Mouse (Mus musculus) brown adipose tissue, adult 24 weeks (tissue): ENCODE measurements around the gene Hist1h1a. TPM values are rescaled to one million over a fixed set of nuclear protein-coding genes. Genes with fewer than 3 reads are reported as not detected.
"Not testable (repeated sequence)": the region's sequence is repeated elsewhere in the genome, so short reads cannot be mapped to it uniquely, and the experiment has no call there.

Experiments used
- H3K27ac ChIP-seq: fragments of 200-500 bp; replicated peaks from 2 replicates; pipeline ENCODE4 v1.5.1; 2012; ENCODE audit warnings: low read depth, mild to moderate bottlenecking, low read length
- H3K4me1 ChIP-seq: fragments of 200-500 bp; 2 replicates; pipeline ENCODE4 v1.6.1; 2012; ENCODE audit warnings: low read length, mixed read lengths; ENCODE audit not compliant: control insufficient read depth, insufficient read depth, insufficient read length
- H3K4me3 ChIP-seq: fragments of 200-500 bp; 2 replicates; pipeline ENCODE4 v1.5.1; 2012; ENCODE audit warnings: low read depth, mild to moderate bottlenecking, low read length, moderate library complexity; ENCODE audit not compliant: insufficient read depth
- polyA plus RNA-seq: library from polyadenylated mRNA; stranded (reverse); fragments of >200 nt; gene quantifications from 2 replicates; pipeline ENCODE4 v1.2.4, GENCODE M21; 2012; ENCODE audit not compliant: missing spikeins, insufficient read depth, insufficient read length

The Hist1h1a gene
- polyA plus RNA-seq, 1 experiment = not detected

DNA sequence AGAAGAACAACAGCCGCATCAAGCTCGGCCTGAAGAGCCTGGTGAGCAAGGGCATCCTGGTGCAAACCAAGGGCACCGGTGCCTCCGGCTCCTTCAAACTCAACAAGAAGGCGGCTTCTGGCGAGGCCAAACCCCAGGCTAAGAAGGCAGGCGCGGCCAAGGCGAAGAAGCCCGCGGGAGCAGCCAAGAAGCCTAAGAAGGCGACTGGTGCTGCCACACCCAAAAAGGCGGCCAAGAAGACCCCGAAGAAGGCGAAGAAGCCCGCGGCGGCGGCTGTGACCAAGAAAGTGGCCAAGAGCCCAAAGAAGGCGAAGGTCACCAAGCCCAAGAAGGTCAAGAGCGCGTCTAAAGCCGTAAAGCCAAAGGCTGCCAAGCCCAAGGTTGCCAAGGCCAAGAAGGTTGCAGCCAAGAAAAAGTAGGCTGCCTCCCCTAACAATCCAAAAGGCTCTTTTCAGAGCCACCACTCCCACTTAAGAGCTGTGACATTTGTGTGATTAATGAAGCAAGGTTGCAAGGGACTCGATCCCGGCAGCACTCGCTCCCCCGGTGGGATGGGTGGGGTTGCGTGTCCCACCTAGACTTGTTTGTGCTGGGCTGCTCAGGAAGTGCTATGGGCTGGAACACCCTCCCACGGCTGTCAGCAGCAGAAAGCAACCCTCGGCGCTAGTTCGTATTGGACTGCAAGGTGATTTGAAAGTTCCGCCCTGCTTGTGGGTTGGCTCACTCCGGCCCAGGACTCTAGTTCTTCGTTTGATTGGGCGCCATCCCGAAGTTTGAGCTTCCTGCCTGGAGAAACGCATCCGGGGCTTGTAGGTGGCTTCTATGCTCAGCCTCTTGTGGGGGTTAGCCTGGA, 24.2 kb upstream of the Hist1h1a start:
- no peaks in the 10 kb centered on the region for H3K4me1 ChIP-seq
- H3K4me3 ChIP-seq = peak overlapping the region; percentile 81
- H3K27ac ChIP-seq = peak overlapping the region; percentile 97

DNA sequence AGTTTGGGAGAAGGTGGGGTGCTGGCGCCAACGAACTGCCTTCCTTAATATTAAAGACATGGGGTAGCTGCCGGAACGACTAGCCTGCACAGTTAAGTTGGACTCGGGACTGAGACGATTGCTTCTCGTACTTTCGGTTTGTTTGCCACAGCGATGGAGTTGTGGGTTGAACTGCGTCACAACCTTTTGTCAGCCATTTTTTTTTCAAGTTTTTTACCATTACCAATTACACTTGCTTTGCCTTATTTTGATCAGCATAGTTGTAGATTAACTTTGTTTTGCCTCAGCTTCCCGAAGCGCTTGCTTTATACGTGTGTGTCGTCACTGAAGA, 23.6 kb upstream of the Hist1h1a start:
- H3K4me1 ChIP-seq = no peaks in the 10 kb centered on the region

DNA sequence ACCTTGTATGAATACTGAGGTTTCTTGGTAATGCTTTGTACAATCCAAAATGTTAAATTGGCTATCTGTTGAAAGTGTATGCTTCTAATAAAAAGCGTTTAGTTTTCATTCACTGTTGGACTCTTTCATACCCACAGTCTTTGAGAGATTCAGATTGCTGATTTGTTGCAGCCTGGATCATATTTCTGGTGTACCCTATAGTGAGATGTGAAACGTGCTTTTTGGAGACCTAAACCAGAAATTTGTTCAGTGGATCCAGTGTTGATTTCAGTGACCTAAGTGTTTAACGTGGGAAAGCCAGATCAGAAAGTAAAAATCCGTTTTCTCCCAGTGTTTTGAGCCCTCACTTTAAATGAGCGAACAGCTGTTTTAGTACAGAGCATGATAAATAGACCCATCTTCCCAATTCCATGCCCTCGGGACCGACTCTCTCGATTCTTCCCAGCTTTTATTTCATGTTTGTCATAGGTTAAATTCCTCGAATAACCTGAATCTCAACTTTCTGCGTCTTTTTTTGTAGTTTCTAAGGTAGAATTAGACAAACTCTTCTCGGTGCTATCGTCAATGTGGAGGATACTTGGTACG, 23.1 kb upstream of the Hist1h1a start:
- Histone ChIP-seq H3K4me1 (no peaks in the 10 kb centered on the region), H3K4me3 (peak overlapping the region; percentile 81), H3K27ac (peak overlapping the region; percentile 97)

More for the DNA sequence above, 23.6 kb upstream of the Hist1h1a start:
- Histone ChIP-seq H3K27ac (peak overlapping the region; percentile 97), H3K4me3 (peak overlapping the region; percentile 81)

DNA sequence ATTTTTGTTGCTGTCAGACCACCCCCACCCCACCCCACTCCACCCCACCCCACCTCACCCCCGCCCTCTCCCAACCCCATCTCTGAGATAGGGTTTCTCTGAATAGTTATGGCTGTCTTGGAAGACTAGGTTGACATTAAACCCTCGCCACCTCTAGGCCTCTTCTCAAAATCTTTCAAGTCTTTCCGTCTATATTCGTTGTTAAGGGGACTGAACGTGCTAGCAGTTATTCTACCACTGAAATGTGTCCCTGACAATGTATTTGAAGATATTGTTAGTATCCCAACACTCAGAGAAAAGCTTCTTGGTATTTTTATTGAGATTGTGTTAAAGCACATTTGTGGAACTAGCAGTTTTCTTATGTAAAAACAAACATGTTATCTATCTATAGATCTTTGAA, 22.6 kb upstream of the Hist1h1a start:
- H3K27ac ChIP-seq = no peak overlapping the region
- H3K4me1 ChIP-seq = no peaks in the 10 kb centered on the region
- H3K4me3 ChIP-seq = no peak overlapping the region

DNA sequence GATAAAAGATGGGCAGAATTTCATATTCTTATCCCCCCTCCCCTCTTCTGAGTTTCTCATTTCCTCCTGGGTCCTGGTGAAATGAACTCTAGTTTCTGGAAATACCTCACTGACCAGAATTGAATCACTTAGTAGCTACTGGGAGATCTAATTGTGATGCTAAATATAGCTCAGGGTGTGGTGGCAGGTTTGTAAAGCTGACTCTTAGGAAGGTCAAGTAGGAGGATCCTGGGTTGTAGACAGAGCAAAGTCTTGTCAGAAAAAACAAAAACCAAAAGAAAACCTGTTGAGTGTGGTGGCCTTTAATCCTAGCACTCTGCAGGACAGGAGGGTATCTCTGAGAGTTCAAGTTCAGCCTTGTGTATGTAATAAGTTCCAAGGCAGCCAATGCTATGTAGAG, 21.5 kb upstream of the Hist1h1a start:
- no peaks in the 10 kb centered on the region for H3K4me1 ChIP-seq
- H3K27ac ChIP-seq = no peak overlapping the region

DNA sequence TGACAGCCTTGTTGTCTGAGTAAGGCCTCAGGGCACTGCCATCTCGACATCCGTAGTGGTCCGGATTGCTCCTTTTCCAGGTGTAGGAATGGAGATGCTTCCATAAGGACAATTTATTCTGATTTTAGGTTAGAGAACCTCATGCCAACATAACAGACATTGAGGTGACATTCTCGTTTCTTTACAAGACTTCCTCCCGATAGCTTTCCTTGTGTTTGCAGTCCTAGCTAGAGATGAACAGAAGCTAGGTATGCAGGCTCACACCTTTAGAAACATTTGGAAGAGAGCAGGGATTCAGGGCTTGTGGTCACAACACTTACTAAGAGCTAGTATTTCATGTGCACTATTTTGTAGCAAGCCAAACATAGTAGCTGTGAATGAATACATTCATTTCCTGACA, 20.3 kb upstream of the Hist1h1a start:
- no peaks in the 10 kb centered on the region for H3K4me1 ChIP-seq
- H3K4me3 ChIP-seq = no peak overlapping the region
- H3K27ac ChIP-seq = no peak overlapping the region

More for the DNA sequence above, 21.5 kb upstream of the Hist1h1a start:
- no peak overlapping the region for H3K4me3 ChIP-seq

DNA sequence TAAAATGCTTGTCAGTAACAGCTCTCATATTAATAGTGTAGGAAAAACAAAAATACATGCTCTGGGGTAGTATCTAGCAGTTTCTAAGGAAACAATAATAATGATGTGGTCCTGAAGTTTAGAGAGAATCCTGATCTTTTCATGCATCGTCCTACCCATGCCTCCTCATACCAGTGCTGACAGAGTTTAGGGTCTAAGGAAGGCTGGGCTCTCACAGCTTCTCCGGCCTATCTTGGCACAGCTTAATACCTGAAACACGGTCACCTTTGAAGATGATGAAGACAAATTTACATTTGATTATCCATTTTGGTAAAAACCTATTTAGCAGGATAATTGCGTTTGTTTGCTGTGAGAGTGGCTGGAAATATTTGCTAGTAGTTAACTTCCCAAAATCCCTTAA, 19.5 kb upstream of the Hist1h1a start:
- no peak overlapping the region for H3K27ac ChIP-seq
- no peak overlapping the region for H3K4me3 ChIP-seq
- H3K4me1 ChIP-seq = no peaks in the 10 kb centered on the region

DNA sequence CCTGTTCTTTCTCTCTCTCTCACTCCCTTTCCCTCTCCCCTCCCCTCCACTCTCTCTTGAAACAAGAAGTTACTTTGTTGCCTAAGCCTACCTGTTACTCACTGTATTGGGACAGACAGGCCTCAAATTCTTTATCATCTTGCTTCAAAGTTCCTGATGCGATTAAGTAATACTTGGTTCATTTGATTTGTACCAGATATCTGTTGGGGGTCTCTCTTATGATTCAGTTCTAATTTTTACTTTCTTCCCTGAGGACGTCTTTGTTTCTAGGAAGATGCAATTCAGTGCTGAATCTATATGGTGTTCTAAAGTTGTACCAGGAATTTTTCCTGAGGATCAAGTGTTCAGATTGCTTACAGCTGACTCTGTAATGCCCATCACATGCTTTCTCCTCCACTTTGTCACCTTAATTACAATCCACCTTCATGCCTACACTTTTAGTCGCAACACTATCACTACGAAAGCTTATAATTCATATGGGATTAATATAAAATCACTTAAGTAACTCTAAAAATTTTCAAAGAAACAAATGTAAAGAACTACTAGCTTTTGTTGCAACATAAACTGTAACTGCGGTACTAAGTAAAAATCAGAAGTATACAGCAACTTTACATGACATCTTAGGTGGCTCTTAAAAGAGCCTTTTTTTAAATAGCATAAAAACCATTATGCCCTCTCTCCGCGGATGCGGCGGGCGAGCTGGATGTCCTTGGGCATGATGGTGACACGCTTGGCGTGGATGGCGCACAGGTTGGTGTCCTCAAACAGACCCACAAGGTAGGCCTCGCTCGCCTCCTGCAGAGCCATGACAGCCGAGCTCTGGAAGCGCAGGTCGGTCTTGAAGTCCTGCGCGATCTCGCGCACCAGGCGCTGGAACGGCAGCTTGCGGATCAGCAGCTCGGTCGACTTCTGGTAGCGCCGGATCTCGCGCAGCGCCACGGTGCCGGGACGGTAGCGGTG, 18.8 kb upstream of the Hist1h1a start:
- H3K4me3 ChIP-seq = peak overlapping the region; percentile 53; the same call in 1 of the 2 replicates
- H3K27ac ChIP-seq = no peak overlapping the region
- no peaks in the 10 kb centered on the region for H3K4me1 ChIP-seq

DNA sequence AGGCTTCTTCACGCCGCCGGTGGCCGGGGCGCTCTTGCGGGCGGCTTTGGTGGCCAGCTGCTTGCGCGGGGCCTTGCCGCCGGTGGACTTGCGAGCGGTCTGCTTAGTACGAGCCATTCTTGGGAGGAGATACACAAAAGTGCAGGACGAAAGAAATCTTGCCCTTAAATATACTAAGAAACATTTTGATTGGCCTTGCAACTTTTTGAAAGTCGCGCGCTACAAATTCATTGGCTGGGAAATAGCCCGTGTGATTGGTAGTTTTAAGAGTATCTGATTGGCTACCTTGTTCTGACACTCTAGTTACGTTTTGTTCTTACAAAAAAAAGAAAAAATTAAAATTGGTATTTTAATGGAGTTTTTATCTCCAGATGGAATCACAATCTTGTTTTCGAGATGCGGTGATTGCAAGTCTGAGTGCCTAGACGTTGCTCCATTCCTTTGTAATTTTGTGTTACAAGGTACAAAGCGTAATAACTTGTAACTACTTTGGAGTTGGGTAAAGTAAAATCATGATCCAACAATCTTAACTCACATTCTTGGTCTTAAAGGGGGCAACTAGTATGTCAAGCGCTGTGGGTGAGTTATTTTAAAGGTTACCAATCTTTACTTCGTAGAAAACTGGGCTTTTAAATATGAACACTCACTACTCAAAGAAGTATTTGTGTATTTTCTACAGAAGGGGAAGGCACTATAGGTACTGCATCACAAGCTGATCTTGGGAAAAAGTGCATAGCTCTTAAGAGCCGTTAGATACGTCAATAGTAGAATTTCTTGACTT, 17.9 kb upstream of the Hist1h1a start, which contains the start of gene Hist1h3c:
Hist1h3c (minus strand) TSS at position 222 of the 781 bp plus-strand sequence.
- Histone ChIP-seq H3K27ac (peak within 1 kb of the TSS; percentile 80), H3K4me3 (peak within 1 kb of the TSS; percentile 54), H3K4me1 (no peaks in the 10 kb centered on the region)

DNA sequence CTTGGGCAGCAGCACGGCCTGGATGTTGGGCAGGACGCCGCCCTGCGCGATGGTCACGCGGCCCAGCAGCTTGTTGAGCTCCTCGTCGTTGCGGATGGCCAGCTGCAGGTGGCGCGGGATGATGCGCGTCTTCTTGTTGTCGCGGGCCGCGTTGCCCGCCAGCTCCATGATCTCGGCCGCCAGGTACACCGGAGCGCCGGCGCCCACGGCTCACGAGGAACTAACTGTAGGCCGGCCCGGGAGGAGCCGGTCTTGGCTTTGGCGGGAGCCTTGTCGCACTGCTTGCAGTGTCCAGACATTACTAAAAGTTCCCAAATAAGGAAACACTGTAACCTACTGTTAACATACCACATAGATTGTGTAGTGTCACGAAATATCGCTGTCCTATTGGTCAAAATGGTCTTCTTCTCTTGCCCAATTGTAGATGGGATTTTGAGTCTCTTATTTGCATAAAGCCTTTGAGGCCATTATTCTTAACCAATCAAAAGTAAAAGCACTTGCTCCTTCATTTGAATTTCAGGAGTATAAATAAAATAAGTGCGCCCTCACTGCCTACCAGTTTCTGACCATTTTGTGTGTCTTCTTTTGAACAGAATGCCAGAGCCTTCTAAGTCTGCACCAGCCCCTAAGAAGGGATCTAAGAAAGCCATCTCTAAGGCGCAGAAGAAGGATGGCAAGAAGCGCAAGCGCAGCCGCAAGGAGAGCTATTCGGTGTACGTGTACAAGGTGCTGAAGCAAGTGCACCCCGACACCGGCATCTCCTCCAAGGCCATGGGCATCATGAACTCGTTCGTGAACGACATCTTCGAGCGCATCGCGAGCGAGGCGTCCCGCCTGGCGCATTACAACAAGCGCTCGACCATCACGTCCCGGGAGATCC, 17.0 kb upstream of the Hist1h1a start, which contains the start of gene Hist1h2bb:
Hist1h2bb (plus strand) TSS at position 534 of the 880 bp plus-strand sequence.
- Histone ChIP-seq H3K4me3 (peak within 1 kb of the TSS; percentile 54), H3K27ac (peak within 1 kb of the TSS; percentile 80)
- H3K4me1 ChIP-seq = not testable (repeated sequence)

DNA sequence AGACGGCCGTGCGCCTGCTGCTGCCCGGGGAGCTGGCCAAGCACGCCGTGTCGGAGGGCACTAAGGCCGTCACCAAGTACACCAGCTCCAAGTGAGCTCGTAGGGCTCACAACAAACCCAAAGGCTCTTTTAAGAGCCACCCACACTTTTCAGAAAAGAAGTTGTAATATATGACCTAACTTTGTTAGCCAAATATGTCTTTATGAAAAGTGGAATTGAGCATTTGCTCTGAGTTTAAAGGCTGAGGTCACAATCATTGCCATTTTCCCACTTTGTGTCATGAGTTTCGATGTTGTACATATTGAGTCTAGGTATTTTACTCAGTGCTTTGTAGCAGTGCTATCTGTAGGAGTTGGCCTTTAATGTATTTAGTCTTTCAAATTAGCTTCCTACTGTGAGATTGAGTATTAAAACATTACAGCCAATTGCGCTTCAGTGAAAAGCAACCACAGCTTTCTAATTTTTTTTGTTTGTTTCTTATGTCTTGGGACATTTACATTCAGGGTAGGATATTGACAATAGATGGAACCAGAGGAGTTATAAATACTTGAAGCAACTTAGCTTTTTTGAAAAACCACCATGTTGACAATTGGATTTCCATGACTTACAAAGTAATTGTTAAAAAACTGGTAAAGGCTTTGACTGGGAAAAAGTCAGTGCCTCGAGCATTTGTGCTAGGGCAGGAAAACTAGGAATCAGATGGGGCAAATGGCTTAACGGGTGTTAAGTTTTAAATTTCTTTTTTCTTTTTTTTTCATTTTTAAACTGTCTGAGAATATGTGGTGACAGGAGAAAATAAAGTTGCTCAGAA, 16.2 kb upstream of the Hist1h1a start:
- no peak overlapping the region for H3K27ac ChIP-seq
- peaks cover 2% of the 10 kb centered on the region; the same call in 1 of the 2 replicates for H3K4me1 ChIP-seq
- H3K4me3 ChIP-seq = peak overlapping the region; percentile 33; the same call in 1 of the 2 replicates

DNA sequence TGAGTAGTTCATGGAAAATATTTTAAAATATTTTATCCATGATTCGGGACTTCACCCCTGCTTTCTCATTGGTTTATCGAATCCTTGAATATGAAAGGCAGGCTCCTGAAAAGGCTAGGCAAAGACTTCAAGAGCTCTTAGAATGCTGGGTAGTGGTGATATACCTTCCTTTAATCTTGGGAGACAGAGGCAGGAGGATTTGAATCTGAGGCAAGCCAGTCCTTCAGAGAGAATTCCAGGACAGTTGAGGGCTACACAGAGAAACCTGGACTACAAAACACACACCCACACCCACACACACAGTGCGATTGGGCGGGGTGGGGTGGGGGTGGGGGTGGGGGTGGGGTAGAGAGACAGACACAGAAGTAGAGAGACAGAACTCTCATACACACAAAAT, 15.6 kb upstream of the Hist1h1a start:
- Histone ChIP-seq H3K4me1 (peaks cover 2% of the 10 kb centered on the region; the same call in 1 of the 2 replicates), H3K4me3 (no peak overlapping the region), H3K27ac (no peak overlapping the region)

DNA sequence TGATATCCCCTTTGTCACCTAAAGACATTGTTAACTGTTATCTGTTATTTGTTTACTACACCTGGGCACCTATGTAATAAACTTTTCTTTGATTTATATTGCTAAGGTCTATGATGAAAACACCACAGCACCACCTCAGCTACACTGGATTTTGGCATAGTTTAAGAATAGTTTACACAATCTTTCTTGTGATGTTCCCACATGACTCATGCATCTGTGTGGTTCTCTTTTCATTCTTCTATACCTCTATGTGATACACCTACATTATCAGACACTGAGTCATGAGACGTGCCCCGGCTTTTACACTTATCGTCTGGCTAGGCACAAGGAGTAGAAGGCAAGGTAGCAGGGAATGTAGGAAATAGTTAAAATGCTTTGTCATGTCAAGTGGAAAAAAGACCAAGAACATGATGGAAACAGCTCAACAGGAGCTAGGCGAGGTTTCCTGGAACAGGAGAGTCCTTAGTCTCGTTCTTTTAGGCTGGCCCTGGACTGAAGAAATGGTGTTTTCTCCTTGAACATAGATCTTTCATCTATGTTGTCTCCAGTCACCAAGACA, 13.8 kb upstream of the Hist1h1a start:
- no peak overlapping the region for H3K4me3 ChIP-seq
- peaks cover 2% of the 10 kb centered on the region; the same call in 1 of the 2 replicates for H3K4me1 ChIP-seq
- no peak overlapping the region for H3K27ac ChIP-seq
